Mouse (Mus musculus) E14TG2a.4 (cell line): Measurements from ENCODE around the gene Dstn.

Source experiments
- CTCF ChIP-seq: conservative IDR thresholded peaks from 2 replicates; pipeline ENCODE4 v1.5.1; 2014; ENCODE audit warnings: low read length
- NANOG ChIP-seq: IDR thresholded peaks from 2 replicates; pipeline ENCODE4 v1.6.1; 2014; ENCODE audit warnings: borderline replicate concordance, low read length, mixed read lengths

DNA sequence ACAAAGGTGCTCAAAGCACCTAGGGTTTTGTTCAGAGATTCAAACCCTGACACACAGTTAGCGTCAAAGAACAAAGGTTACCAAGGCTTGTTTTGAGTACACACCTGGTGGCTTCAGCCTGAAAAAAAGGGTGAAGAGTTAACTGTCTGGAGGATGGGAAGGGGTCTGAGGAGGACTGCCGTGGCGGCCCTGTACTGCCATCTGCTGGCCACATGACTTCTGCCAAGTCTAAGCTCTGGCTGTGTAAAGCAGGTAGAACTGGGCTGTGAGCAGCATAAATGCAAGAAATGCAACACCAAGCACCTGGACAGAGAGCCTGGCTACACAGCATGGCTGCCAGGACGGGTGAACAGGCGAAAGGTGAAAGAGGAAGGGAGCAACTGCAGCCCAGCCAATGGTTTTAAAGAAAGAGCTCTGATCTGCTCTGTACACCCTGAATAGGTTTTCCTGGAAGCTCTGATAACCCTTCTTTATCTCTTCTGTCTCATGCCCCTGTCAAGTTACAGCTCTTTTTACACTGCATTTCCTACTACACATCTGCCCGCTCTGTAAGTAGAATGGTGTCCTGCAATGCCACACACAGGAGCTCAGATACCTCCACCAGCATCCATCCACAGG is 65.8 kb downstream of the Dstn start:
- TF ChIP-seq CTCF (peak; percentile 61), NANOG (no peak)
